Mouse (Mus musculus) heart, embryonic 13.5 days (tissue): Measurements from ENCODE around the gene Pear1. TPM values are rescaled to one million over a fixed set of nuclear protein-coding genes. Genes with fewer than 3 reads are reported as not detected.

Experiments used
- ATAC-seq: fragments of 200-750 bp; cut with Nextera tagmentation; 2 replicates; pipeline ENCODE4 v1.8.0; 2017; ENCODE audit warnings: moderate TSS enrichment; ENCODE audit not compliant: insufficient number of reproducible peaks, low FRiP score, low TSS enrichment; ENCODE audit errors: extremely low read depth
- H3K27ac ChIP-seq: fragments of 300-500 bp; sonication (generic); replicated peaks from 2 replicates; pipeline ENCODE4 v1.5.1; 2015; ENCODE audit warnings: moderate library complexity, mild to moderate bottlenecking, inconsistent platforms
- H3K27me3 ChIP-seq: fragments of 300-500 bp; sonication (generic); replicated peaks from 2 replicates; pipeline ENCODE4 v1.6.1; 2015; ENCODE audit warnings: mild to moderate bottlenecking, inconsistent platforms
- H3K36me3 ChIP-seq: fragments of 300-500 bp; sonication (generic); 2 replicates; pipeline ENCODE4 v1.6.1; 2015; ENCODE audit warnings: mild to moderate bottlenecking, inconsistent platforms
- H3K4me1 ChIP-seq: fragments of 300-500 bp; sonication (generic); 2 replicates; pipeline ENCODE4 v1.6.1; 2015; ENCODE audit warnings: inconsistent platforms
- H3K4me2 ChIP-seq: fragments of 300-500 bp; sonication (generic); 2 replicates; pipeline ENCODE4 v1.6.1; 2015; ENCODE audit warnings: inconsistent platforms, mild to moderate bottlenecking, moderate library complexity
- H3K4me3 ChIP-seq: fragments of 300-500 bp; sonication (generic); 2 replicates; pipeline ENCODE4 v1.5.1; 2015; ENCODE audit warnings: moderate library complexity, mild to moderate bottlenecking, inconsistent platforms
- H3K9ac ChIP-seq: fragments of 300-500 bp; sonication (generic); 2 replicates; pipeline ENCODE4 v1.6.1; 2015; ENCODE audit warnings: inconsistent platforms, mild to moderate bottlenecking, moderate library complexity
- H3K9me3 ChIP-seq: fragments of 300-500 bp; sonication (generic); 2 replicates; pipeline ENCODE4 v1.6.1; 2016; ENCODE audit warnings: inconsistent platforms
- WGBS: fragments of 180-500 bp; shearing (Covaris S2); methylation state at CpG from one replicate; pipeline ENCODE4 v1.1.7; 2015; ENCODE audit warnings: mixed read lengths; 5-methylcytosine and 5-hydroxymethylcytosine counted together
- polyA plus RNA-seq: library from polyadenylated mRNA; unstranded; fragments of >200 nt; fragmentation: Nextera tagmentation; extraction: Ambion mirVana; gene quantifications from 2 replicates; pipeline ENCODE4 v1.2.1, GENCODE M21; 2015

Gene Pear1
- polyA plus RNA-seq, 1 experiment from 2014 or later: 18.1 TPM

- no peak for ATAC-seq
- H3K4me1 ChIP-seq: no peaks in the 10 kb centered on the region
- no peaks in the 10 kb centered on the region for H3K27me3 ChIP-seq
- no peak overlapping the region for H3K27ac ChIP-seq
- peaks cover 96% of the 10 kb centered on the region for H3K36me3 ChIP-seq
- H3K4me2 ChIP-seq: no peak overlapping the region
- H3K9me3 ChIP-seq: no peaks in the 10 kb centered on the region
- 89% methylated on average over 7 of the region's 7 CpGs for WGBS
- H3K4me3 ChIP-seq: no peak overlapping the region
- no peak overlapping the region for H3K9ac ChIP-seq
Measured at GRCm38 (mm10) chr3:87726191-87726590, 97.9 kb downstream of the Pear1 start.

- WGBS: 95% methylated on average over 16 of the region's 16 CpGs
- no peak overlapping the region for H3K9ac ChIP-seq
- H3K4me3 ChIP-seq: no peak overlapping the region
- no peaks in the 10 kb centered on the region for H3K9me3 ChIP-seq
- H3K27me3 ChIP-seq: no peaks in the 10 kb centered on the region
- H3K4me2 ChIP-seq: no peak overlapping the region
- H3K36me3 ChIP-seq: peaks cover 97% of the 10 kb centered on the region
- no peak overlapping the region for H3K27ac ChIP-seq
- no peaks in the 10 kb centered on the region for H3K4me1 ChIP-seq
- no peak for ATAC-seq
Measured at GRCm38 (mm10) chr3:87725396-87726160, 98.5 kb downstream of the Pear1 start.

- Histone ChIP-seq H3K4me2 (no peak overlapping the region), H3K27me3 (no peaks in the 10 kb centered on the region), H3K9ac (no peak overlapping the region), H3K9me3 (no peaks in the 10 kb centered on the region), H3K36me3 (peaks cover 93% of the 10 kb centered on the region), H3K27ac (no peak overlapping the region), H3K4me1 (no peaks in the 10 kb centered on the region), H3K4me3 (no peak overlapping the region)
- no peak for ATAC-seq
- 69% methylated on average over 6 of the region's 6 CpGs for WGBS
Measured at GRCm38 (mm10) chr3:87724556-87724955, 99.5 kb downstream of the Pear1 start.

- H3K4me1 ChIP-seq: no peaks in the 10 kb centered on the region
- WGBS: 82% methylated on average over 2 of the region's 2 CpGs
- no peaks in the 10 kb centered on the region for H3K27me3 ChIP-seq
- no peak overlapping the region for H3K4me2 ChIP-seq
- H3K27ac ChIP-seq: no peak overlapping the region
- peaks cover 94% of the 10 kb centered on the region for H3K36me3 ChIP-seq
- no peak overlapping the region for H3K9ac ChIP-seq
- H3K4me3 ChIP-seq: no peak overlapping the region
- no peak for ATAC-seq
- H3K9me3 ChIP-seq: no peaks in the 10 kb centered on the region
Measured at GRCm38 (mm10) chr3:87718525-87718924, 105.6 kb downstream of the Pear1 start.

Other genes starting within 250 kb of the Pear1 start
- 7.7 and 8.3 TPM in 2 replicates for gene Arhgef11, start 206.7 kb downstream of the Pear1 start, polyA plus RNA-seq
- gene Lrrc71, start 75.7 kb downstream of the Pear1 start, polyA plus RNA-seq: 0.25 TPM in 1 of 2 replicates, not detected in the other
- gene Ntrk1, start 29.1 kb downstream of the Pear1 start, polyA plus RNA-seq: 0.66 and 1.5 TPM in 2 replicates
- 0.06 and 0.08 TPM in 2 replicates for gene Insrr, start 27.4 kb downstream of the Pear1 start, polyA plus RNA-seq
- gene Sh2d2a, start 22.4 kb upstream of the Pear1 start, polyA plus RNA-seq: 0.04 and 0.17 TPM in 2 replicates
- gene Prcc, start 61.3 kb upstream of the Pear1 start, polyA plus RNA-seq: 9.7 and 11.7 TPM in 2 replicates
- gene Hdgf, start 82.0 kb upstream of the Pear1 start, polyA plus RNA-seq: 127 and 141 TPM in 2 replicates
- gene Mrpl24, start 95.2 kb upstream of the Pear1 start, polyA plus RNA-seq: 55.0 and 57.2 TPM in 2 replicates
- gene Isg20l2, start 106.0 kb upstream of the Pear1 start, polyA plus RNA-seq: 28.9 and 30.1 TPM in 2 replicates
- 13.4 and 16.0 TPM in 2 replicates for gene Rrnad1, start 106.4 kb upstream of the Pear1 start, polyA plus RNA-seq
- gene Crabp2, start 124.4 kb upstream of the Pear1 start, polyA plus RNA-seq: 6.2 and 8.4 TPM in 2 replicates
- 18.7 and 18.9 TPM in 2 replicates for gene Nes, start 146.8 kb upstream of the Pear1 start, polyA plus RNA-seq
- gene Bcan, start 175.9 kb upstream of the Pear1 start, polyA plus RNA-seq: 0.07 TPM in 1 of 2 replicates, not detected in the other
- not detected in 2 replicates for gene Hapln2, start 203.3 kb upstream of the Pear1 start, polyA plus RNA-seq
- 18.7 and 20.9 TPM in 2 replicates for gene Gpatch4, start 218.8 kb upstream of the Pear1 start, polyA plus RNA-seq
- gene Naxe, start 234.2 kb upstream of the Pear1 start, polyA plus RNA-seq: 144 and 156 TPM in 2 replicates